Mouse (Mus musculus): ENCODE results near the gene Gm20696. TPM values are rescaled to one million over a fixed set of nuclear protein-coding genes. Genes with fewer than 3 reads are reported as not detected.

Gm20696 gene
- total RNA-seq (2023), result 10 to 100 TPM; 17.8 to 18.4 TPM

DNA sequence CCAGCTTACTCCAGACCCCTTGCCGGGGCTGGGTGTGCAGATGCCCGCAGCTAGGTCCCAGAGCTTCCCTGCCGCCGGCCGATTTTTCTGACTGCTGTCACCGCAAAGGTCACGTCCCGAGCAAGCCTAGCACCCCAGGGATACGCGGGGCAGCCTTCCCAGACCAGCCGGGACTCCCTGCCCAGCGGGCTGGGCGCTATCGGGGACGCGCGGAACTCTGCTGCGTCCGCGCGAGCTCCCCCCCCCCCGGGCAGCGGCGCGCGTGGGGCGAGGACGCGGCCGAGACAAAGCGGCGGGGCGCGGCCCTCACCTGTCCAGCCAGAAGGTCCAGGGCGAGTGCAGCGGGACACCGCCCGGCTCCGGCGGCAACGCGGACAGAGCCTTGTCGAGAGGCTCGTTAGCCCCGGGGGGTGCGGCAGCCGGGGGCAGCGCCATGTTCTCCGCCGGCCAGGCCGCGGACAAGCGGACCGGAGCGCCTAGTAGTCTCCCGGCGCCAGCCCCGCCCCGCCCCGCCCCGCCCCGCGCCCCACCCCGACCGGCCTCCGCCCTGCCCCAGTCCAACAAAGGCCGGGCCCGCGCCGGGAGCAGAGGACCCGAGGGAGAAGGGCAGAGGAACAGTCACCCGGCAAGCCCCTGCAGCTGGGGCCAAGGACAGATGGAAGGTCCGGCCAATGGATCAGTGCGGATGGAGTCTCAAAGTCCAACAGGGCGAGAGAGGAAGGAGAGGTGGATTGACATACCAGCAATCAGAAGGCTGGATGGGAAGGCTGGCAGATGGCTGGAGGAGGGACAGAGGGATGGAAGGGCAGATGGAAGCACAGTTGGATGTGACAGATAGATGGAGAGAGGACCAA, at the start of gene Gm20696, which contains the start of gene Eif4e3:
Gm20696 (minus strand) TSS at position 480 of the 854 bp plus-strand sequence.
Eif4e3 (minus strand) TSS at position 454 of the 854 bp plus-strand sequence.

DNA sequence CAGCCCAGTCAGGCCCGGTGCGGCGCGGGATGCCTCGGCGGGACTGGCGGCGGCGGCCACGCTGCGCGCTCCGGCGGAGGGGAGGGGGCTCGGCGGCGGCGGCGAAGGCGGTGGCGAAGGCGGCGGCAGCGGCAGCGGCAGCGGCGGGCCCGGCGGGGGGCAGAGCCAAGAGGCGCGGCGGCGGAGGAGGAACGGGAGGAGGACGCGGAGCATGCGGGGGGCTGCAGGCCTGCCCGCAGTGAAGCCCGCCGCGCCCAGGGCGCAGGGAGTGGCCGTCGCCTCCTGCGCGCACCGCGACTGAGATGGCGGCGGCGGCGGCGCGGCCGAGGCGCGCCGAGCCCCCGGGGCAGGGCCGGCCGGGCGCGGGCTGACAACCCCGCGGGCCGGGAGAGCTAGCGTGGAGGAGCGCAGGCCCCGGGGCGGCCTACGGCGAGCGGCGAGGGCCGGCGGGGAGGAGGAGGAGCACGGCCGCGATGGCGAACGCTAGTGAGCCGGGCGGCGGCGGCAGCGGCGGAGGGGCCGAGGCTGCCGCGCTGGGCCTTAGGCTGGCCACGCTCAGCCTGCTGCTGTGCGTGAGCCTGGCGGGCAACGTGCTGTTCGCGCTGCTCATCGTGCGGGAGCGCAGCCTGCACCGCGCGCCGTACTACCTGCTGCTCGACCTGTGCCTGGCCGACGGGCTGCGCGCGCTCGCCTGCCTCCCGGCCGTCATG, 25.8 kb upstream of the Gm20696 start, which contains the start of gene Gpr27:
Gpr27 (plus strand) TSS at position 474 of the 710 bp plus-strand sequence.

DNA sequence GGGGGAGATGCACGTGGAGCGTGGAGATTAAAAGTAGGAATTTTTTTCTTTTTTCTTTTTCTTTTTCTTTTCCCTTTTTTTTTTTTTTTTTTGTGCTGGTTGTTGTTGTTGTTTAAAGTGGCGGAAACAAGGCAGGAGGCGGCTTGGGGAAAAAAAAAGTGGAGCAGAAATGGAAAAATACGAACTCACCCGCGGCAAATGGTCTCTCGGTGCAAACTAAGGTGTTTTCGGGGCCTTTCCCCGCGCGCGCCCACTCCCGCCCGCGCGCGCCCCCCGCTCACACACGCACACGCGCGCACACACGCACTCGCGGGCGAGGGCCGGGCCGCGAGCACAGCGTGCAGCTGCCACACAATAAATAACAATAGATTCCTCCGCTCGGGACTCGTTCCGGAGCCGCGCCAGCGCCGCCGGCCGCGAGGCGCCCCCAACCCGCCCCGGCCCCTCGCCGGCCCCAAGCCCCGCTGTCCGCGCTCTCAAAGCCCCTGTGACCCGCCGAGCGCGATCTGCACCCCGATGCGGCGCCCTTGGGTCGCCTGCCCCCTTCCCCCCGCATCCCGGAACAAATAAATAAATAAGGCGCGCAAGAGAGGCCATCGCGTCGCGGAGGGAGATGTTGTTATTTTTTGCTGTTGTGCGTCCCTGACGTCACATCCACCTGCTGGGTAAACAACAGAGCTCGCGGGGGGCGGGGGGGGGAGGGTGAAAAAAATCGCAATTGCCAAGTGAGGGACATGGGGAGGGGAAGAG, 144.1 kb downstream of the Gm20696 start, which contains the start of gene Foxp1:
Foxp1 (minus strand) TSS at position 363 of the 750 bp plus-strand sequence.

Other genes with a start within 250 kb of the Gm20696 start
- gene Foxp1, start 144.1 kb downstream of the Gm20696 start, total RNA-seq (2023), result 100 to 1,000 TPM; 117 to 144 TPM
- gene Eif4e3, start within 50 bp of the Gm20696 start, total RNA-seq (2023), result 10 to 100 TPM; 46.2 to 46.8 TPM
- 10 to 100 TPM; 28.6 to 31.6 TPM for gene Gpr27, start 25.9 kb upstream of the Gm20696 start, total RNA-seq (2023)
- gene Prok2, start 59.6 kb upstream of the Gm20696 start, total RNA-seq (2023), result 10 to 100 TPM; 11.0 to 11.9 TPM

Data from neutrophil, adult 59 days (primary cell).